In genomic region chr4:137096353-137096752, GRCm38 (mm10) we compare ENCODE assay signal across 13 mouse cellular contexts.
"Had no signal": no experiment of that assay in that cellular context is flagged by ENCODE, and none has a peak within 500 bp of the region (broad histone marks: within the 10 kb centered on the region; RNA-seq: fewer than 3 reads in every experiment).

No protein-coding gene starts in this region.

- H3K27me3 ChIP-seq: limb, embryonic 15.5 days; neural tube, embryonic 13.5 days; stomach, embryonic 15.5 days had no signal

- H3K4me1 ChIP-seq: liver, embryonic 13.5 days had no signal

- ATAC-seq: midbrain, embryonic 16.5 days had no signal

- H3K4me2 ChIP-seq: limb, embryonic 15.5 days; liver, embryonic 13.5 days; midbrain, embryonic 12.5 days; neural tube, embryonic 13.5 days; stomach, embryonic 15.5 days had no signal

- H3K36me3 ChIP-seq: limb, embryonic 15.5 days; liver, embryonic 13.5 days; midbrain, embryonic 12.5 days; neural tube, embryonic 13.5 days; stomach, embryonic 15.5 days had no signal

- H3K9me3 ChIP-seq: limb, embryonic 15.5 days; liver, embryonic 13.5 days; midbrain, embryonic 12.5 days; stomach, embryonic 15.5 days had no signal

- H3K27ac ChIP-seq: kidney, postnatal 0 days; limb, embryonic 15.5 days; liver, embryonic 13.5 days; midbrain, embryonic 12.5 days; neural tube, embryonic 13.5 days; stomach, embryonic 15.5 days had no signal

- H3K4me3 ChIP-seq: limb, embryonic 15.5 days; liver, embryonic 13.5 days; midbrain, embryonic 12.5 days; neural tube, embryonic 13.5 days; stomach, embryonic 15.5 days had no signal

- DNase-seq: kidney, adult 9 months; kidney, postnatal 36 days; left cerebral cortex, postnatal 4 days; liver, embryonic 13.5 days; lung, adult 18-20 months; right cerebral cortex, postnatal 14 days; thymus, postnatal 36 days had no signal

- H3K9ac ChIP-seq: limb, embryonic 15.5 days; liver, embryonic 13.5 days; midbrain, embryonic 12.5 days; neural tube, embryonic 13.5 days; stomach, embryonic 15.5 days had no signal
